Mouse (Mus musculus) ES-E14 (cell line): ENCODE measurements at regions not wholly inside any gene's neighbourhood (a gene's known extent, or its start where the extent isn't known, plus 50 kb on each side); places are given as distances from the start of the nearest gene placed in this dataset.

Source experiments
- DNase-seq: peaks from one replicate; pipeline ENCODE4 v3.0.0-alpha.2; 2013; ENCODE audit warnings: low read depth, low spot score
- H3K27ac ChIP-seq: 2 replicates; pipeline ENCODE4 v1.5.1; 2012; ENCODE audit warnings: low read depth, mild to moderate bottlenecking, low read length, moderate library complexity, mixed read lengths; ENCODE audit not compliant: poor library complexity, insufficient read depth, severe bottlenecking
- H3K36me3 ChIP-seq: 2 replicates; pipeline ENCODE4 v1.6.1; 2012; ENCODE audit warnings: mild to moderate bottlenecking, low read length, moderate library complexity, mixed read lengths; ENCODE audit not compliant: control insufficient read depth, poor library complexity, insufficient read depth, severe bottlenecking
- H3K4me1 ChIP-seq, 2 experiments: fragments of 150-350 bp in 1 of 2; sonication (generic) in 1 of 2; 2 replicates each; pipeline ENCODE4 v1.6.1; 2012; ENCODE audit warnings: low read length in 2 of 2, mild to moderate bottlenecking in 1 of 2, mixed read lengths in 1 of 2; ENCODE audit not compliant: control insufficient read depth in 2 of 2, insufficient read depth in 2 of 2, poor library complexity in 1 of 2
- H3K4me3 ChIP-seq, 2 experiments: fragments of 150-350 bp in 1 of 2; sonication (generic) in 1 of 2; 2 replicates each; pipeline ENCODE4 v1.5.1; 2012; ENCODE audit warnings: low read length in 2 of 2, low read depth in 1 of 2, mild to moderate bottlenecking in 1 of 2, mixed read lengths in 1 of 2; ENCODE audit not compliant: insufficient read depth in 1 of 2, poor library complexity in 1 of 2, severe bottlenecking in 1 of 2
- H3K9ac ChIP-seq: 2 replicates; pipeline ENCODE4 v1.6.1; 2012; ENCODE audit warnings: low read depth, mild to moderate bottlenecking, low read length, mixed read lengths; ENCODE audit not compliant: poor library complexity, insufficient read depth, severe bottlenecking
- H3K9me3 ChIP-seq: fragments of 150-350 bp; sonication (generic); 2 replicates; pipeline ENCODE4 v1.6.1; 2012; ENCODE audit warnings: low read depth, mild to moderate bottlenecking, low read length; ENCODE audit not compliant: control insufficient read depth, insufficient read depth
- CHD2 ChIP-seq: IDR thresholded peaks from 2 replicates; pipeline ENCODE4 v1.6.1; 2014; ENCODE audit warnings: mild to moderate bottlenecking, low read depth, low read length, inconsistent platforms
- HCFC1 ChIP-seq: IDR thresholded peaks from 2 replicates; pipeline ENCODE4 v1.6.1; 2012; ENCODE audit warnings: low read length, inconsistent platforms, borderline replicate concordance; ENCODE audit not compliant: insufficient read depth
- MAFK ChIP-seq: IDR thresholded peaks from 2 replicates; pipeline ENCODE4 v1.6.1; 2014; ENCODE audit warnings: mild to moderate bottlenecking, low read depth, low read length, inconsistent platforms; ENCODE audit not compliant: insufficient read depth
- ZC3H11A ChIP-seq: IDR thresholded peaks from 2 replicates; pipeline ENCODE4 v1.6.1; 2012; ENCODE audit warnings: low read depth, mild to moderate bottlenecking, inconsistent platforms, low read length, borderline replicate concordance
- ZNF384 ChIP-seq: IDR thresholded peaks from 2 replicates; pipeline ENCODE4 v1.6.1; 2012; ENCODE audit warnings: low read depth, low read length, inconsistent platforms
- in situ Hi-C, 2 experiments: fragments of 600-800 bp; cut with MboI; formaldehyde crosslinking; loops; one replicate each; pipeline ENCODE4 v1.15.1; 2025; ENCODE audit warnings: low sequenced_read_pairs in 2 of 2, inconsistent platforms in 1 of 2; ENCODE audit not compliant: unreplicated experiment in 2 of 2

- in situ Hi-C loops = no loop called here
- H3K9ac ChIP-seq = no peak overlapping the region
- H3K27ac ChIP-seq = no peak overlapping the region
- DNase-seq = no peak
- TF ChIP-seq MAFK = no peak
- no peak for TF ChIP-seq HCFC1
- no peak for TF ChIP-seq CHD2
- no peak for TF ChIP-seq ZNF384
- TF ChIP-seq ZC3H11A = no peak
- no peaks in the 10 kb centered on the region for H3K36me3 ChIP-seq
- H3K4me3 ChIP-seq = no peak overlapping the region
- no peaks in the 10 kb centered on the region for H3K9me3 ChIP-seq
- H3K4me1 ChIP-seq = 0 out of 4 replicates have a peak, but pooled peaks cover 2 to 3% of the 10 kb centered on the region in 2 experiments
Observed at GRCm38 (mm10) chr8:10869866-10870265, 138.4 kb downstream of the Irs2 start.

GRCm38 (mm10) chr8:10866696-10867395 lies 141.4 kb downstream of the Irs2 start:
- in situ Hi-C loops = no loop called here
- Histone ChIP-seq H3K4me3 (no peak overlapping the region), H3K36me3 (no peaks in the 10 kb centered on the region), H3K4me1 (0 out of 4 replicates have a peak, but pooled peaks cover 2 to 4% of the 10 kb centered on the region in 2 experiments), H3K27ac (no peak overlapping the region), H3K9ac (no peak overlapping the region), H3K9me3 (no peaks in the 10 kb centered on the region)
- DNase-seq = no peak
- TF ChIP-seq MAFK = no peak
- no peak for TF ChIP-seq ZNF384
- TF ChIP-seq ZC3H11A = no peak
- TF ChIP-seq HCFC1 = no peak

- no peaks in the 10 kb centered on the region for H3K36me3 ChIP-seq
- in situ Hi-C loops = no loop called here
- no peak overlapping the region for H3K27ac ChIP-seq
- no peaks in the 10 kb centered on the region for H3K9me3 ChIP-seq
- 0 out of 4 replicates have a peak, but pooled peaks cover 2 to 4% of the 10 kb centered on the region in 2 experiments for H3K4me1 ChIP-seq
- DNase-seq = no peak
- no peak overlapping the region for H3K9ac ChIP-seq
- no peak overlapping the region for H3K4me3 ChIP-seq
- TF ChIP-seq ZNF384 = no peak
- TF ChIP-seq CHD2 = no peak
- TF ChIP-seq MAFK = no peak
- TF ChIP-seq ZC3H11A = no peak
- TF ChIP-seq HCFC1 = no peak
Observed at GRCm38 (mm10) chr8:10865941-10866513, 142.2 kb downstream of the Irs2 start.

GRCm38 (mm10) chr8:10865415-10865821 lies 142.8 kb downstream of the Irs2 start:
- Histone ChIP-seq H3K4me3 (no peak overlapping the region), H3K9ac (no peak overlapping the region), H3K9me3 (no peaks in the 10 kb centered on the region), H3K36me3 (no peaks in the 10 kb centered on the region), H3K27ac (no peak overlapping the region), H3K4me1 (0 out of 4 replicates have a peak, but pooled peaks cover 2 to 4% of the 10 kb centered on the region in 2 experiments)
- in situ Hi-C loops = no loop called here
- TF ChIP-seq HCFC1 (no peak), ZNF384 (no peak), ZC3H11A (no peak), MAFK (no peak), CHD2 (no peak)
- DNase-seq = no peak
